37 mouse cellular contexts compared by ENCODE assay signal in the genomic region with DNA sequence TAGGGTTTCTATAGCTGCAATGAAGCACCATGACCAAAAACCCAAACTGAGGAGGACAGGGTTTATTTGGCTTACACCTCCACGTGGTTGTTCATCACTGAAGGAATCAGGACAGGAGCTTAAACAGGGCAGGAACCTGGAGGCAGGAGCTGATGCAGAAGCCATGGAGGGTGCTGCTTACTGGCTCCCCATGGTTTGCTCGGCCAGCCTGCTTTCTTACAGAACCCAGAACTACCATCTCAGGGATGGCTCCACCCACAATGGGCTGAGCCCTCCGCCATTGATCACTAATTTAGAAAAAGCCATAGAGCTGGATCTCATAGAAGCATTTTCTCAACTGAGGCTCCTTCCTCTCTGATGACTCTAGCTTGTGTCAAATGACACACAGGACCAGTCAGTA. TPM values are rescaled to one million over a fixed set of nuclear protein-coding genes. Genes with fewer than 3 reads are reported as not detected.
DNase-seq lines count a peak whose midpoint lies in the region; ATAC-seq and TF ChIP-seq lines count a peak whose summit lies in the region.
"Had no signal": no experiment of that assay in that cellular context is flagged by ENCODE, and none has a peak within 500 bp of the region (broad histone marks: within the 10 kb centered on the region; RNA-seq: fewer than 3 reads in every experiment).

No protein-coding gene starts in this region.

- H3K9me3 ChIP-seq in lung, postnatal 0 days (ENCODE audit: low read length): no peaks in the 10 kb centered on the region
- H3K9me3 ChIP-seq: limb, embryonic 12.5 days; liver, embryonic 15.5 days; megakaryocyte, embryonic 14.5 days; midbrain, embryonic 12.5 days had no signal

- no peak overlapping the region for H3K4me3 ChIP-seq in heart, adult 2 months
- H3K4me3 ChIP-seq in kidney, adult 2 months (ENCODE audit: insufficient read depth, low read depth, low read length): no peak overlapping the region
- H3K4me3 ChIP-seq in lung, postnatal 0 days (ENCODE audit: low read depth, low read length): no peak overlapping the region
- H3K4me3 ChIP-seq: embryonic facial prominence, embryonic 13.5 days; limb, embryonic 12.5 days; liver, embryonic 15.5 days; megakaryocyte, embryonic 14.5 days; midbrain, embryonic 12.5 days; myocyte; neural tube, embryonic 12.5 days had no signal

- no peak overlapping the region for H3K9ac ChIP-seq in heart, adult 2 months (ENCODE audit: low read depth, low read length)
- H3K9ac ChIP-seq in lung, postnatal 0 days (replicated peaks; ENCODE audit: low read depth): no peak overlapping the region
- H3K9ac ChIP-seq: embryonic facial prominence, embryonic 13.5 days; limb, embryonic 12.5 days; liver, embryonic 15.5 days; lung, embryonic 14.5 days; midbrain, embryonic 12.5 days; neural tube, embryonic 12.5 days had no signal

- H3K27me3 ChIP-seq in heart, adult 2 months (ENCODE audit: control insufficient read depth, insufficient read depth, low read length): no peaks in the 10 kb centered on the region
- H3K27me3 ChIP-seq in kidney, adult 2 months (replicated peaks; ENCODE audit: control insufficient read depth, insufficient read depth, low read length): no peaks in the 10 kb centered on the region
- H3K27me3 ChIP-seq in lung, postnatal 0 days (replicated peaks; ENCODE audit: insufficient read depth, low read length): no peaks in the 10 kb centered on the region
- H3K27me3 ChIP-seq: embryonic facial prominence, embryonic 13.5 days; limb, embryonic 12.5 days; liver, embryonic 15.5 days; megakaryocyte, embryonic 14.5 days; midbrain, embryonic 12.5 days; neural tube, embryonic 12.5 days; Patski had no signal

- peaks cover 25% of the 10 kb centered on the region for H3K36me3 ChIP-seq in heart, adult 2 months (ENCODE audit: control insufficient read depth, insufficient read depth, low read length)
- no peaks in the 10 kb centered on the region for H3K36me3 ChIP-seq in kidney, adult 2 months (ENCODE audit: control insufficient read depth, insufficient read depth, low read length)
- H3K36me3 ChIP-seq in lung, postnatal 0 days (ENCODE audit: insufficient read depth, low read length): no peaks in the 10 kb centered on the region
- H3K36me3 ChIP-seq: limb, embryonic 12.5 days; liver, embryonic 15.5 days had no signal

- no peaks in the 10 kb centered on the region; the same call in 1 of the 2 replicates for H3K79me2 ChIP-seq in heart, adult 2 months (replicated peaks; ENCODE audit: control insufficient read depth, insufficient read depth, low read length)

- H3K4me2 ChIP-seq in lung, postnatal 0 days (replicated peaks; ENCODE audit: low read depth, low read length): no peak overlapping the region
- H3K4me2 ChIP-seq: embryonic facial prominence, embryonic 13.5 days; limb, embryonic 12.5 days; liver, embryonic 15.5 days; lung, embryonic 14.5 days; midbrain, embryonic 12.5 days; neural tube, embryonic 12.5 days had no signal

- no peak for DNase-seq in heart, adult 2 months
- no peak for DNase-seq in heart, postnatal 4 days
- no peak for DNase-seq in kidney, adult 2 months
- DNase-seq in kidney, adult 11 months: no peak
- no peak for DNase-seq in lung, postnatal 0 days (ENCODE audit: low spot score)
- no peak for DNase-seq in lung, postnatal 10 days
- DNase-seq in retina, postnatal 1 day: no peak
- no peak for DNase-seq in spleen, postnatal 10 days (ENCODE audit: low spot score in 2 of 2)
- DNase-seq: adrenal gland, postnatal 14 days; cerebellum, adult 11-12 months; cerebellum, adult 9-11 months; gastrocnemius, postnatal 10 days; kidney, adult 8-10 months; kidney, postnatal 4 days; right cerebral cortex, postnatal 4 days; thymus, postnatal 25 days had no signal

- 0 out of 2 replicates have a peak, but pooled peaks have one; percentile 3 for TF ChIP-seq POLR2A in heart, adult 2 months (IDR thresholded peaks at IDR 0.05; ENCODE audit: insufficient read depth, low read depth, low read length)
- no peak for TF ChIP-seq POLR2A in kidney, adult 2 months (IDR thresholded peaks at IDR 0.05; ENCODE audit: low read depth, low read length)

- no peak for ATAC-seq in lung, postnatal 0 days
- ATAC-seq: forebrain, embryonic 16.5 days; hindbrain, embryonic 16.5 days; Patski had no signal

- 58% methylated on average over 3 of the region's 3 CpGs for WGBS in heart, adult 2 months
- 61% methylated on average over 3 of the region's 3 CpGs for WGBS in kidney, adult 2 months
- 53% methylated on average over 3 of the region's 3 CpGs for WGBS in lung, postnatal 0 days

- intact Hi-C loops in heart, adult 2 months (cut with DNase I): no loop called here

- TF ChIP-seq CTCF in heart, adult 2 months (IDR thresholded peaks at IDR 0.05): no peak
- no peak for TF ChIP-seq CTCF in kidney, adult 2 months (conservative IDR thresholded peaks at IDR 0.05; ENCODE audit: insufficient read depth, insufficient read length, low read depth, low read length)
- TF ChIP-seq CTCF in lung, postnatal 0 days (IDR thresholded peaks at IDR 0.05): no peak

- H3K4me1 ChIP-seq in heart, adult 2 months (ENCODE audit: control insufficient read depth, insufficient read depth, low read length): peaks cover 10% of the 10 kb centered on the region
- peaks cover 3% of the 10 kb centered on the region; the same call in 1 of the 2 replicates for H3K4me1 ChIP-seq in kidney, adult 2 months (ENCODE audit: control insufficient read depth, insufficient read depth, low read length)
- peaks cover 4% of the 10 kb centered on the region; the same call in 1 of the 2 replicates for H3K4me1 ChIP-seq in lung, postnatal 0 days (ENCODE audit: insufficient read depth, low read depth, low read length)
- H3K4me1 ChIP-seq: limb, embryonic 12.5 days; midbrain, embryonic 12.5 days; neural tube, embryonic 12.5 days had no signal

- peak overlapping the region; percentile 87 for H3K27ac ChIP-seq in heart, adult 2 months
- peak overlapping the region; percentile 35; the same call in 1 of the 2 replicates for H3K27ac ChIP-seq in kidney, adult 2 months (ENCODE audit: insufficient read depth, low read depth, low read length)
- H3K27ac ChIP-seq in lung, postnatal 0 days (ENCODE audit: low read length): peak overlapping the region; percentile 75
- H3K27ac ChIP-seq: embryonic facial prominence, embryonic 13.5 days; kidney, postnatal 0 days; limb, embryonic 12.5 days; liver, embryonic 15.5 days; midbrain, embryonic 12.5 days; neural tube, embryonic 12.5 days had no signal

- no peak for TF ChIP-seq EP300 in heart, adult 2 months (IDR thresholded peaks at IDR 0.05; ENCODE audit: insufficient read depth, low read depth, low read length)
- TF ChIP-seq EP300 in lung, postnatal 0 days (IDR thresholded peaks at IDR 0.05): no peak

RNA-seq across cellular contexts. Expression of gene Zar1l, which starts 53.2 kb away (rescaled TPM):
- not detected for total RNA-seq in heart, adult 2 months (2021)
- polyA plus RNA-seq in heart, adult 2 months (2012; rRNA removed): not detected in 2 replicates
- total RNA-seq in heart, postnatal 4 days (2021): not detected
- polyA plus RNA-seq in kidney, adult 2 months (2012; rRNA removed): not detected in 2 replicates
- not detected in 2 replicates for polyA plus RNA-seq in lung, postnatal 0 days (2015; fragmentation: Nextera tagmentation; extraction: Ambion mirVana)
- total RNA-seq: adrenal gland, postnatal 14 days; gastrocnemius, postnatal 10 days; liver, adult 2 months; MEL; midbrain, postnatal 0 days had no signal
- polyA plus RNA-seq: embryonic facial prominence, embryonic 13.5 days; forebrain, embryonic 11.5 days; forebrain, embryonic 16.5 days; gonadal fat pad, adult 2 months; heart, embryonic 14.5 days; hindbrain, embryonic 11.5 days; hindbrain, embryonic 16.5 days; intestine, embryonic 14.5 days; kidney, postnatal 0 days; limb, embryonic 12.5 days; liver, adult 2 months; liver, embryonic 15.5 days; lung, embryonic 14.5 days; midbrain, embryonic 12.5 days; midbrain, postnatal 0 days; myocyte; neural tube, embryonic 12.5 days; Patski; stomach, embryonic 14.5 days had no signal

RNA-seq across cellular contexts. Expression of gene Brca2, which starts 57.7 kb away (rescaled TPM):
- 1 to 10 TPM; 1.6 to 2.0 TPM for total RNA-seq in heart, adult 2 months (2021)
- 1.1 and 2.4 TPM in 2 replicates for polyA plus RNA-seq in heart, adult 2 months (2012; rRNA removed)
- total RNA-seq in heart, postnatal 4 days (2021): 10 to 100 TPM; 19.6 to 22.8 TPM
- 2.2 and 2.5 TPM in 2 replicates for polyA plus RNA-seq in kidney, adult 2 months (2012; rRNA removed)
- 5.3 and 6.5 TPM in 2 replicates for polyA plus RNA-seq in lung, postnatal 0 days (2015; fragmentation: Nextera tagmentation; extraction: Ambion mirVana)

Comparison
In these comparisons a context has a peak if more than half of its experiments do, and no peak if none do; other contexts are left out.
1. H3K27ac ChIP-seq: peak in every context shown above with its lines; median percentile 87 in heart, adult 2 months; 75 in lung, postnatal 0 days; 35 in kidney, adult 2 months.